Mouse (Mus musculus): ENCODE data around the gene Galntl6. TPM values are rescaled to one million over a fixed set of nuclear protein-coding genes. Genes with fewer than 3 reads are reported as not detected.
A peak's percentile ranks its signal among the peaks of the same experiment; 100 is the strongest.

Gene Galntl6
- polyA plus RNA-seq, 1 experiment from 2014 or later = 16.9 TPM

- Histone ChIP-seq H3K27me3 (ENCODE audit: control insufficient read depth, insufficient read depth, low read length) (no peaks in the 10 kb centered on the region), H3K9me3 (ENCODE audit: control insufficient read depth, low read length) (no peaks in the 10 kb centered on the region), H3K4me2 (replicated peaks) (no peak overlapping the region), H3K27ac (no peak overlapping the region), H3K4me3 (replicated peaks; ENCODE audit: low read length) (no peak overlapping the region), H3K36me3 (replicated peaks; ENCODE audit: control insufficient read depth, insufficient read depth) (no peaks in the 10 kb centered on the region), H3K9ac (no peak overlapping the region), H3K4me1 (replicated peaks; ENCODE audit: control insufficient read depth, insufficient read depth, low read length) (no peaks in the 10 kb centered on the region)
- WGBS = 41% methylated on average over 1 of the region's 1 CpGs
- DNase-seq (ENCODE audit: low spot score) (no peak), ATAC-seq (ENCODE audit: low FRiP score) (no peak)
These were observed 658.8 kb downstream of the Galntl6 start for GRCm38 (mm10) chr8:58253620-58254019.

GRCm38 (mm10) chr8:58244830-58245229 is 667.6 kb downstream of the Galntl6 start:
- DNase-seq (ENCODE audit: low spot score) = no peak
- no peak overlapping the region for H3K4me2 ChIP-seq (replicated peaks)
- 89% methylated on average over 3 of the region's 3 CpGs for WGBS
- no peaks in the 10 kb centered on the region for H3K27me3 ChIP-seq (ENCODE audit: control insufficient read depth, insufficient read depth, low read length)
- no peak overlapping the region for H3K4me3 ChIP-seq (replicated peaks; ENCODE audit: low read length)
- no peak overlapping the region for H3K9ac ChIP-seq
- no peak for ATAC-seq (ENCODE audit: low FRiP score)
- H3K27ac ChIP-seq = no peak overlapping the region
- H3K9me3 ChIP-seq (ENCODE audit: control insufficient read depth, low read length) = no peaks in the 10 kb centered on the region
- H3K4me1 ChIP-seq (replicated peaks; ENCODE audit: control insufficient read depth, insufficient read depth, low read length) = no peaks in the 10 kb centered on the region
- no peaks in the 10 kb centered on the region for H3K36me3 ChIP-seq (replicated peaks; ENCODE audit: control insufficient read depth, insufficient read depth)

- Histone ChIP-seq H3K4me1 (replicated peaks; ENCODE audit: control insufficient read depth, insufficient read depth, low read length) (no peaks in the 10 kb centered on the region), H3K9me3 (ENCODE audit: control insufficient read depth, low read length) (no peaks in the 10 kb centered on the region), H3K27me3 (ENCODE audit: control insufficient read depth, insufficient read depth, low read length) (no peaks in the 10 kb centered on the region), H3K9ac (no peak overlapping the region), H3K4me2 (replicated peaks) (no peak overlapping the region), H3K4me3 (replicated peaks; ENCODE audit: low read length) (no peak overlapping the region), H3K36me3 (replicated peaks; ENCODE audit: control insufficient read depth, insufficient read depth) (no peaks in the 10 kb centered on the region), H3K27ac (no peak overlapping the region)
- ATAC-seq (ENCODE audit: low FRiP score) (no peak), DNase-seq (ENCODE audit: low spot score) (no peak)
- WGBS = 42% methylated on average over 2 of the region's 2 CpGs
These were observed 678.2 kb downstream of the Galntl6 start for GRCm38 (mm10) chr8:58234220-58234619.

- H3K27me3 ChIP-seq (ENCODE audit: control insufficient read depth, insufficient read depth, low read length) = no peaks in the 10 kb centered on the region
- no peaks in the 10 kb centered on the region for H3K4me1 ChIP-seq (replicated peaks; ENCODE audit: control insufficient read depth, insufficient read depth, low read length)
- no peak overlapping the region for H3K4me3 ChIP-seq (replicated peaks; ENCODE audit: low read length)
- H3K36me3 ChIP-seq (replicated peaks; ENCODE audit: control insufficient read depth, insufficient read depth) = no peaks in the 10 kb centered on the region
- H3K27ac ChIP-seq = no peak overlapping the region
- H3K9ac ChIP-seq = no peak overlapping the region
- no peak for DNase-seq (ENCODE audit: low spot score)
- H3K4me2 ChIP-seq (replicated peaks) = no peak overlapping the region
- no peak for ATAC-seq (ENCODE audit: low FRiP score)
- no peaks in the 10 kb centered on the region for H3K9me3 ChIP-seq (ENCODE audit: control insufficient read depth, low read length)
- whole genome bisulfite sequencing = 89% methylated on average over 1 of the region's 1 CpGs
These were observed 683.7 kb downstream of the Galntl6 start for GRCm38 (mm10) chr8:58228725-58229124.

- 63% methylated on average over 8 of the region's 8 CpGs for WGBS
- DNase-seq (ENCODE audit: low spot score) = no peak
These were observed 694.6 kb downstream of the Galntl6 start for GRCm38 (mm10) chr8:58217885-58218284.

GRCm38 (mm10) chr8:58189694-58190093 is 722.7 kb downstream of the Galntl6 start:
- 86% methylated on average over 1 of the region's 1 CpGs for WGBS
- no peaks in the 10 kb centered on the region for H3K27me3 ChIP-seq (ENCODE audit: control insufficient read depth, insufficient read depth, low read length)
- H3K4me1 ChIP-seq (replicated peaks; ENCODE audit: control insufficient read depth, insufficient read depth, low read length) = no peaks in the 10 kb centered on the region
- H3K9ac ChIP-seq = no peak overlapping the region
- H3K36me3 ChIP-seq (replicated peaks; ENCODE audit: control insufficient read depth, insufficient read depth) = no peaks in the 10 kb centered on the region
- no peak overlapping the region for H3K4me3 ChIP-seq (replicated peaks; ENCODE audit: low read length)
- ATAC-seq (ENCODE audit: low FRiP score) (no peak), DNase-seq (ENCODE audit: low spot score) (no peak)
- H3K4me2 ChIP-seq (replicated peaks) = no peak overlapping the region
- H3K27ac ChIP-seq = no peak overlapping the region
- H3K9me3 ChIP-seq (ENCODE audit: control insufficient read depth, low read length) = no peaks in the 10 kb centered on the region

More at GRCm38 (mm10) chr8:58217885-58218284, 694.6 kb downstream of the Galntl6 start:
- no peaks in the 10 kb centered on the region for H3K36me3 ChIP-seq (replicated peaks; ENCODE audit: control insufficient read depth, insufficient read depth)
- H3K4me2 ChIP-seq (replicated peaks) = no peak overlapping the region
- no peak overlapping the region for H3K27ac ChIP-seq
- H3K27me3 ChIP-seq (ENCODE audit: control insufficient read depth, insufficient read depth, low read length) = no peaks in the 10 kb centered on the region
- H3K4me3 ChIP-seq (replicated peaks; ENCODE audit: low read length) = no peak overlapping the region
- H3K9ac ChIP-seq = no peak overlapping the region
- H3K9me3 ChIP-seq (ENCODE audit: control insufficient read depth, low read length) = no peaks in the 10 kb centered on the region
- H3K4me1 ChIP-seq (replicated peaks; ENCODE audit: control insufficient read depth, insufficient read depth, low read length) = no peaks in the 10 kb centered on the region
- no peak; the same call in 1 of the 2 replicates for ATAC-seq (ENCODE audit: low FRiP score)

GRCm38 (mm10) chr8:58146961-58147360 is 765.5 kb downstream of the Galntl6 start:
- ATAC-seq (ENCODE audit: low FRiP score) = no peak
- WGBS = 27% methylated on average over 1 of the region's 1 CpGs
- DNase-seq (ENCODE audit: low spot score) = peak; percentile 77

GRCm38 (mm10) chr8:58086733-58087132 is 825.7 kb downstream of the Galntl6 start:
- ATAC-seq (ENCODE audit: low FRiP score) = no peak
- H3K4me2 ChIP-seq (replicated peaks) = no peak overlapping the region
- H3K36me3 ChIP-seq (replicated peaks; ENCODE audit: control insufficient read depth, insufficient read depth) = no peaks in the 10 kb centered on the region
- H3K4me1 ChIP-seq (replicated peaks; ENCODE audit: control insufficient read depth, insufficient read depth, low read length) = no peaks in the 10 kb centered on the region
- H3K27ac ChIP-seq = no peak overlapping the region
- no peak overlapping the region for H3K9ac ChIP-seq
- no peaks in the 10 kb centered on the region for H3K27me3 ChIP-seq (ENCODE audit: control insufficient read depth, insufficient read depth, low read length)
- WGBS = 72% methylated on average over 4 of the region's 4 CpGs
- no peaks in the 10 kb centered on the region for H3K9me3 ChIP-seq (ENCODE audit: control insufficient read depth, low read length)
- DNase-seq (ENCODE audit: low spot score) = no peak
- no peak overlapping the region for H3K4me3 ChIP-seq (replicated peaks; ENCODE audit: low read length)

More at GRCm38 (mm10) chr8:58146961-58147360, 765.5 kb downstream of the Galntl6 start:
- H3K4me1 ChIP-seq (replicated peaks; ENCODE audit: control insufficient read depth, insufficient read depth, low read length) = no peaks in the 10 kb centered on the region
- H3K4me3 ChIP-seq (replicated peaks; ENCODE audit: low read length) = no peak overlapping the region
- H3K27ac ChIP-seq = no peak overlapping the region
- H3K9me3 ChIP-seq (ENCODE audit: control insufficient read depth, low read length) = no peaks in the 10 kb centered on the region
- H3K36me3 ChIP-seq (replicated peaks; ENCODE audit: control insufficient read depth, insufficient read depth) = no peaks in the 10 kb centered on the region
- no peaks in the 10 kb centered on the region for H3K27me3 ChIP-seq (ENCODE audit: control insufficient read depth, insufficient read depth, low read length)
- H3K9ac ChIP-seq = no peak overlapping the region
- H3K4me2 ChIP-seq (replicated peaks) = no peak overlapping the region

- Histone ChIP-seq H3K4me1 (replicated peaks; ENCODE audit: control insufficient read depth, insufficient read depth, low read length) (no peaks in the 10 kb centered on the region), H3K27me3 (ENCODE audit: control insufficient read depth, insufficient read depth, low read length) (no peaks in the 10 kb centered on the region), H3K9ac (no peak overlapping the region), H3K9me3 (ENCODE audit: control insufficient read depth, low read length) (no peaks in the 10 kb centered on the region), H3K27ac (no peak overlapping the region), H3K36me3 (replicated peaks; ENCODE audit: control insufficient read depth, insufficient read depth) (no peaks in the 10 kb centered on the region), H3K4me3 (replicated peaks; ENCODE audit: low read length) (no peak overlapping the region), H3K4me2 (replicated peaks) (no peak overlapping the region)
- WGBS = 89% methylated on average over 6 of the region's 6 CpGs
- DNase-seq (ENCODE audit: low spot score) (no peak), ATAC-seq (ENCODE audit: low FRiP score) (no peak)
These were observed 827.5 kb downstream of the Galntl6 start for GRCm38 (mm10) chr8:58084931-58085330.

GRCm38 (mm10) chr8:58081715-58082114 is 830.7 kb downstream of the Galntl6 start:
- H3K4me1 ChIP-seq (replicated peaks; ENCODE audit: control insufficient read depth, insufficient read depth, low read length) = no peaks in the 10 kb centered on the region
- DNase-seq (ENCODE audit: low spot score) = no peak
- H3K4me3 ChIP-seq (replicated peaks; ENCODE audit: low read length) = no peak overlapping the region
- H3K27me3 ChIP-seq (ENCODE audit: control insufficient read depth, insufficient read depth, low read length) = no peaks in the 10 kb centered on the region
- H3K36me3 ChIP-seq (replicated peaks; ENCODE audit: control insufficient read depth, insufficient read depth) = no peaks in the 10 kb centered on the region
- H3K9me3 ChIP-seq (ENCODE audit: control insufficient read depth, low read length) = no peaks in the 10 kb centered on the region
- no peak overlapping the region for H3K27ac ChIP-seq
- WGBS = 84% methylated on average over 5 of the region's 5 CpGs
- ATAC-seq (ENCODE audit: low FRiP score) = no peak
- no peak overlapping the region for H3K9ac ChIP-seq
- H3K4me2 ChIP-seq (replicated peaks) = no peak overlapping the region

Measured in hindbrain, embryonic 14.5 days (tissue).